Mouse (Mus musculus): ENCODE results near the gene Slit1.
A peak's percentile ranks its signal among the peaks of the same experiment; 100 is the strongest.

Gene Slit1

DNA sequence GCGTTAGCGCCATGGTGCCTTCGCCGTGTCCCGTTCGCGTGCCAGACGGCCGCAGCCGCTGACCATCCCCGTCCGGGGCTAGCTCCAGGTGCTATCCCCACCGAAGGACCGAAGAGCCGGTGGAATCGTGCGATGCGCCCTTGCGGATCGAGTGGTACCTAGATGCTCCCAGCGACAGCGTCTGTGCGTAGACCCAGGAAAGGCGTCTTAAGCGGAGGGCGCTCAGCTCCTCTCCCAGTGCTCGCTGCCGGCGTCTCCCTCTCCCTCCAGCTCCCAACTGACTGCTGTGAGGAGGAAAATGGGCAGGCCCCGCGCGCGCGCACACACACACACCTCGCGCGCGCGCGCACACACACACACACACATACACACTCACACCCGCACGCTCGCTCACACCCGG, at the start of gene Slit1:
Slit1 (minus strand) TSS at position 270 of the 400 bp plus-strand sequence.
- DNase-seq (ENCODE audit: low read depth, low spot score): peak; percentile 62

DNA sequence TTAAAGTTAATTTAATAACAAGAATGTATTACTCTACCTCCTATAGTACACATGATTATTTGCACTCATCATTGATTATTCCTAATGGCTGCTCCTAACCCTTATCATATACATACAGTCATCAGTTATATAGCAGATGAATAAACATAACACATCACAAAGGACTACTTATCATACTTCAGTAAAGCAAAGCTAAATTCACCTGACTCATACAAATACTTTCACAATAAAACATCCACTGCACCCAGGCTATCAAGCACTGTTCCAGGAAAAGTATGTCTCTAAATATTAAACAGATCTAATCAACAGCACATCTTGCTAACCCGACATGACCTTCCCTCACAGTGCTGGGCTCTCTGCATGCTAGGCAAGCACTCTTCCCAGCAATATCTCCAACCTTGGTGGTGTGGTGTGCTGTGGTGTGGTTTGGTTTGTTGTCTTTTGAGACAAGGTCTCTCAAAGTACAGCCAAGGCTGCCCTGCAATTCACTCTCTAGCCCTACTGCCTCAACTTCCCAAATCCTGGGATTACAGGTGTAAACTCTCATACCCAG, 49.5 kb upstream of the Slit1 start:
- DNase-seq (ENCODE audit: low read depth, low spot score): no peak

GRCm38 (mm10) chr19:41791384-41791783, 47.9 kb upstream of the Slit1 start:
- DNase-seq (ENCODE audit: low read depth, low spot score): no peak

GRCm38 (mm10) chr19:41789110-41789961, 45.9 kb upstream of the Slit1 start:
- no peak for DNase-seq (ENCODE audit: low read depth, low spot score)

DNA sequence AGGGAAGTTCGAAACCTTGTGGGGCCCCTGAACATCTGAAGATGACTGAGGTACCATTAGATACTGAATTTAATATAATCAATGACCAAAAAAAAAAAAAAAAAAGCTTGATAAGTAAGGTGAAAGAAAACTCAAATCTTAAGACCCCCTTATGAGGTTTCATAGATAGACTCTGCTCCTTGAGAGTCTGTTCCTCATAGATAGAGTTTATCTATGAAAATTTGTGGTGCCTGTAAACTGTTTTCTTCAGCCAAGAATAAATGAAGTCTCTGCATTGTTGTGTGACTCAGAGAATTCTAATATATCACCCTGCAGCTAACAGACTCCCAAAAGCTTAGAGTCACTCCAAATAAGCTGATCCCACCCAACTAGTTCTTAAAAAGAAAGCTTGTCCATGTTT, 43.4 kb upstream of the Slit1 start:
- DNase-seq (ENCODE audit: low read depth, low spot score): no peak

DNA sequence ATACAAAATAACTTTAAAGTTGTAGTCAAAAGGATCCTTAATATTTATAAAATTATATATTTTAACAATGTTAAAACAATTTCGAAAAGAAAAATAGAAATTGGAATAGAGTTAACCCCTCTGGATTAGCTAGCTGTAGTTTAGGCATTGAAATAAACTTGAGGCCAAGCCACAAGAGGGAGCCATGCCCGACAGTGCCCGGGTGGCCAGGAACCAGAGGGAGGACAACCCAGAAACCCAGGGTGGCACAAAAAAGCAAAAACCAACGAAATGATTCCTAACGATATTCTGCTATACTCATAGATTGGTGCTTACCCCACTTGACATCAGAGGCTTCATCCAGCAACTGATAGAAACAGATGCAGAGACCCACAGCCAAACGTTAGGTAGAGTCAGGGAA, 34.0 kb upstream of the Slit1 start:
- no peak for DNase-seq (ENCODE audit: low read depth, low spot score)

DNA sequence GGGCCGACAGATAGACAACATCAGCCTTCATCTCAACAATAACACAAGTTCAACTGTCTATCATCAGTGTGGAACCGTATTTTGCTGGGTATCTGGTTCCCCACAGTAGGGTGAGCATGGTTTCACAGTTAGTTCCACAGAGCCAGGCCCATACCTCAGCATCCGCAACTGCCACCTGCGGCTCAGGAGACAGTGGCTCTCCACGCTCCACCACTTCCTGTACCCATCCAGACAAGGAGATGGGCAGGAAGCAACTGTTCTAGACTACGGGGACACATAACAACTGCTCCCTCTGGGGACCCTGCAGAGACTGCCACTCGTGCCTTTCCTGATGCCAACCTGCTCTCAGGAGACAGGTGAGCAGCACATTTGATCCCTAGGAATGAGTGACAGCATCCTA, 25.2 kb upstream of the Slit1 start:
- no peak for DNase-seq (ENCODE audit: low read depth, low spot score)

DNA sequence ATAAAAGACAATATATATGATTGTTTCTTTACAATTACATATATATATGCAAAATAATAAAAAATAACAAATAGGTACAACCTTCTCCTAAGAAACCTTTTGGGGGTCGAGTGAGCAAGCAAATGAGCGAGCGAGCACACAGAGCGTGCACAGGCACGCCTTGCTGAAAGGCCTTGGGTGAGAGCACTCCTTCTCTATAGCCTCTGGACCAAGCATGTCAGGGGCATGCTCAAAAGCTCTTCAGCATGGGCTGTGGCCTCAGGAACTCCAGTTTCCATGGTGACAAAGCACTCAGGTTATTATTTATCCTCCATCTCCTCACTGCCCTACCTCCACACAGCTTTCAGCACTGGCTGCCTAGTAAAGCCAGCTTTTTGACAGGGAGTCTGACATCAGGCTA, 23.2 kb upstream of the Slit1 start:
- DNase-seq (ENCODE audit: low read depth, low spot score): no peak

- DNase-seq (ENCODE audit: low read depth, low spot score): peak; percentile 75
These were observed 20.6 kb upstream of the Slit1 start for GRCm38 (mm10) chr19:41763870-41764660.

- DNase-seq (ENCODE audit: low read depth, low spot score): no peak
These were observed 18.1 kb upstream of the Slit1 start for GRCm38 (mm10) chr19:41761529-41761928.

- no peak for DNase-seq (ENCODE audit: low read depth, low spot score)
These were observed 16.3 kb upstream of the Slit1 start for GRCm38 (mm10) chr19:41759765-41760164.

- peak; percentile 61 for DNase-seq (ENCODE audit: low read depth, low spot score)
These were observed 15.8 kb upstream of the Slit1 start for GRCm38 (mm10) chr19:41759270-41759669.

DNA sequence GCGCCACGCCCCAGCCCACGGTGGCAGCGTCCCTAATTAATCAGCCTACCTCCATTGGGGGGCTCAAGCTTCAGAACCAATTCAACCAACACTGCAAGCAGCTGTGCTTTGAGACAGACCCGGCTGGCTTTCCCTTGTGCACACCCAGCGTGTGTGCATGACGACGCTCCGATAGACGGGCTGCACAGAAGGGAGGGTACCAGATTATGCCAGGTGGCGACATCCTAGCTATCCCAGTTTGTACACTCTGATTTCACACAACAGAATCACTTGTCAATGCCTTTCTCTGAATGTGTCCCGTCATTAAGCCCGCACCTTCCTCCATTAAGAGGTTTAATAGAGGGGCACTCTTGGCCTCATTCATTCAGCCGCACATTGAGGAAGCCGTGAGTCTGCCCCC, 11.3 kb upstream of the Slit1 start:
- no peak for DNase-seq (ENCODE audit: low read depth, low spot score)

- no peak for DNase-seq (ENCODE audit: low read depth, low spot score)
These were observed 8.4 kb upstream of the Slit1 start for GRCm38 (mm10) chr19:41751906-41752305.

- no peak for DNase-seq (ENCODE audit: low read depth, low spot score)
These were observed 4.0 kb upstream of the Slit1 start for GRCm38 (mm10) chr19:41747436-41747835.

DNA sequence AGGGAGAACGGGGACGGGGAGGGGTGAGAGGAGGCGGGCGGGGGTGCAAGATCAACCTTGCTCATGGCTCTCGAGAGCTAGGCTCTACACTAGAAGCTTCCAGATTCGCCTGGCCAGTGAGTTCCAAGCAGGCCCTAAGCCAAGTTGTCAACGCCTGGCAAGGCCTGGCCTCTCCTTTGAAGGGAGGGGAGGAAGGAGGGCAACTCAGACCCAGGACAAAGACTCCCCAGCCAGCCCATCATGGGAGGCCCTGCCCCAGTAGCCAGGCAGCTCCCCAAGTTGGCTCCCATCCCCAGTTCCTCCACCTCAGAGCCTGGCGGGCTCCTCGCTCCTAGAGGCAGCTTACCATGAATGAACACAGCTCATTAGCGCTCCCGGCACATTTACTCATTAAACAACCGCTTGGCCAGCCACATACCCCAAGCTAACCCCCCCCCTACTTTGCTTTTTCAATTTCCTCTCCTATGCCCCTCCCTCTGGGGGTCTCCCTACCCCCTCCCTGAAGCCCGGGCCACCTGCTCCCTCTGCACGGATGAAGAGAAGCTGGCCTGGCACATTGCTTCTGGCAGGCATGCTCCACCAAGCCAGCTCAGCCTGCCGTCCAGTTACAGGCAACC, 2.6 kb upstream of the Slit1 start:
- no peak for DNase-seq (ENCODE audit: low read depth, low spot score)

- DNase-seq (ENCODE audit: low read depth, low spot score): no peak
These were observed 4.6 kb downstream of the Slit1 start for GRCm38 (mm10) chr19:41738896-41739295.

DNA sequence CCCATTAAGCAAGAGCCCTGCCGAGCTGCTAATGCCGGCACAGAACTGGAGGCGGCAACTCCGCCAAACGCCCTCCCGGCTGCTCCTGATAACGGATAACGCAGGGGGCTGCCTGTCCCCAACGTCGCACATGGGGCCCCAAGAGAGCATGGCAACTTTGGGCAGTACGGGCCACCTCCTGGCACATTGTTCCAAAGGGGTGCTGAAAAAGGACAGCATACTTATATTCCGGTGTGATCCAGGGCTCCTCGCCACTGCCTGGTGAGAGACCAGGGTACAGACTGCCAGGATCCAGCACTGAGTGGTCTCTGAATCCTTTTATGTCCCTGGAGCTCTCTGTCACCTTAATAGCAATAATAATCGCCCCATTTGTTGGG, 5.0 kb downstream of the Slit1 start:
- DNase-seq (ENCODE audit: low read depth, low spot score): no peak

GRCm38 (mm10) chr19:41737657-41738428, 5.6 kb downstream of the Slit1 start:
- DNase-seq (ENCODE audit: low read depth, low spot score): peak; percentile 50

- DNase-seq (ENCODE audit: low read depth, low spot score): peak; percentile 53
These were observed 8.8 kb downstream of the Slit1 start for GRCm38 (mm10) chr19:41734685-41735084.

- no peak for DNase-seq (ENCODE audit: low read depth, low spot score)
These were observed 18.0 kb downstream of the Slit1 start for GRCm38 (mm10) chr19:41725491-41725890.
